Mouse (Mus musculus): ENCODE results near the gene Fam227b. TPM values are rescaled to one million over a fixed set of nuclear protein-coding genes. Genes with fewer than 3 reads are reported as not detected.

The Fam227b gene
- polyA plus RNA-seq (2017; shearing (Covaris generic)), result not detected

GRCm38 (mm10) chr2:126151855-126152571 lies at the start of gene Fam227b, which contains the start of gene Dtwd1:
Fam227b (minus strand) TSS chr2:126152004.
Dtwd1 (plus strand) TSS chr2:126152141.

GRCm38 (mm10) chr2:126034379-126035005 lies 117.3 kb downstream of the Fam227b start, which contains the start of gene Fgf7:
Fgf7 (plus strand) TSS chr2:126034658.

Other genes starting within 250 kb of the Fam227b start
- gene Fgf7, start 117.3 kb downstream of the Fam227b start, polyA plus RNA-seq (2017; shearing (Covaris generic)), result not detected
- 10 to 100 TPM; 12.5 to 16.8 TPM for gene Dtwd1, start 137 bp upstream of the Fam227b start, polyA plus RNA-seq (2017; shearing (Covaris generic))
- not detected for gene Gm17555, start 63.1 kb upstream of the Fam227b start, polyA plus RNA-seq (2017; shearing (Covaris generic))